Comparison of ENCODE assay signal across 9 mouse cellular contexts in genomic region chr7:113151499-113151898, GRCm38 (mm10). TPM values are rescaled to one million over a fixed set of nuclear protein-coding genes. Genes with fewer than 3 reads are reported as not detected.
DNase-seq lines count a peak whose midpoint lies in the region; ATAC-seq and TF ChIP-seq lines count a peak whose summit lies in the region.
"Had no signal": no experiment of that assay in that cellular context is flagged by ENCODE, and none has a peak within 500 bp of the region (broad histone marks: within the 10 kb centered on the region; RNA-seq: fewer than 3 reads in every experiment).

No protein-coding gene starts in this region.

- no peak for ATAC-seq in kidney, embryonic 15.5 days (replicated peaks; ENCODE audit: low FRiP score)
- no peak for ATAC-seq in forebrain, embryonic 14.5 days

- in situ Hi-C loops in ES-E14 (cut with MboI; ENCODE audit: low sequenced_read_pairs in 2 of 2, unreplicated experiment in 2 of 2) = no loop called here

- H3K9me3 ChIP-seq in kidney, embryonic 15.5 days (replicated peaks) = no peaks in the 10 kb centered on the region
- H3K9me3 ChIP-seq in ES-E14 (ENCODE audit: control insufficient read depth, insufficient read depth, low read depth, low read length) = no peaks in the 10 kb centered on the region
- H3K9me3 ChIP-seq in embryonic facial prominence, embryonic 10.5 days = no peaks in the 10 kb centered on the region
- no peaks in the 10 kb centered on the region for H3K9me3 ChIP-seq in forebrain, embryonic 14.5 days (replicated peaks; ENCODE audit: control insufficient read depth, low read length)

- peaks cover 27% of the 10 kb centered on the region for H3K4me1 ChIP-seq in kidney, embryonic 15.5 days
- peaks cover 3 to 11% of the 10 kb centered on the region in 2 experiments; a peak in 3 of 4 replicates for H3K4me1 ChIP-seq in ES-E14 (ENCODE audit: control insufficient read depth in 2 of 2, insufficient read depth in 2 of 2, low read length in 2 of 2, poor library complexity in 1 of 2)
- peaks cover 52% of the 10 kb centered on the region for H3K4me1 ChIP-seq in embryonic facial prominence, embryonic 10.5 days
- H3K4me1 ChIP-seq in forebrain, embryonic 14.5 days (ENCODE audit: control insufficient read depth, insufficient read depth, low read length) = peaks cover 14% of the 10 kb centered on the region

- DNase-seq in kidney, postnatal 10 days = no peak
- no peak for DNase-seq in ES-E14 (ENCODE audit: low read depth, low spot score)
- DNase-seq in embryonic facial prominence, embryonic 10.5 days (ENCODE audit: low spot score) = no peak
- DNase-seq in heart, postnatal 10 days = peak; percentile 56 to 66
- no peak for DNase-seq in right cerebral cortex, postnatal 14 days
- DNase-seq in forebrain, embryonic 14.5 days (ENCODE audit: low spot score) = no peak
- no peak for DNase-seq in liver
- DNase-seq: midbrain, embryonic 14.5 days had no signal

- peak overlapping the region; percentile 64; the same call in 1 of the 2 replicates for H3K27ac ChIP-seq in kidney, embryonic 15.5 days
- no peak overlapping the region for H3K27ac ChIP-seq in ES-E14 (ENCODE audit: insufficient read depth, low read depth, low read length, poor library complexity, severe bottlenecking)
- H3K27ac ChIP-seq in embryonic facial prominence, embryonic 10.5 days (replicated peaks) = peak overlapping the region; percentile 61
- no peak overlapping the region for H3K27ac ChIP-seq in forebrain, embryonic 14.5 days (ENCODE audit: low read depth, low read length)

- H3K4me3 ChIP-seq in kidney, embryonic 15.5 days (replicated peaks) = no peak overlapping the region
- H3K4me3 ChIP-seq in ES-E14 (ENCODE audit: insufficient read depth in 1 of 2, low read depth in 1 of 2, low read length in 2 of 2, poor library complexity in 1 of 2, severe bottlenecking in 1 of 2) = no peak overlapping the region
- no peak overlapping the region for H3K4me3 ChIP-seq in embryonic facial prominence, embryonic 10.5 days
- no peak overlapping the region for H3K4me3 ChIP-seq in forebrain, embryonic 14.5 days (ENCODE audit: low read depth, low read length)

- H3K36me3 ChIP-seq in kidney, embryonic 15.5 days = no peaks in the 10 kb centered on the region
- H3K36me3 ChIP-seq in ES-E14 (ENCODE audit: control insufficient read depth, insufficient read depth, low read length, poor library complexity, severe bottlenecking) = no peaks in the 10 kb centered on the region
- no peaks in the 10 kb centered on the region for H3K36me3 ChIP-seq in embryonic facial prominence, embryonic 10.5 days (replicated peaks)
- no peaks in the 10 kb centered on the region for H3K36me3 ChIP-seq in forebrain, embryonic 14.5 days (ENCODE audit: control insufficient read depth, insufficient read depth, low read length)

- H3K9ac ChIP-seq in kidney, embryonic 15.5 days = no peak overlapping the region
- no peak overlapping the region for H3K9ac ChIP-seq in ES-E14 (ENCODE audit: insufficient read depth, low read depth, low read length, poor library complexity, severe bottlenecking)
- no peak overlapping the region for H3K9ac ChIP-seq in forebrain, embryonic 14.5 days (ENCODE audit: low read length)

- H3K27me3 ChIP-seq in kidney, embryonic 15.5 days = no peaks in the 10 kb centered on the region
- H3K27me3 ChIP-seq in embryonic facial prominence, embryonic 10.5 days (replicated peaks; ENCODE audit: low read depth, poor library complexity, severe bottlenecking) = peaks cover 9% of the 10 kb centered on the region; the same call in 1 of the 2 replicates
- no peaks in the 10 kb centered on the region for H3K27me3 ChIP-seq in forebrain, embryonic 14.5 days (replicated peaks; ENCODE audit: control insufficient read depth, insufficient read depth, low read length)

- intact Hi-C loops in heart, postnatal 10 days (cut with DNase I) = no loop called here

- 39% methylated on average over 6 of the region's 6 CpGs for WGBS in kidney, embryonic 15.5 days
- 57% methylated on average over 6 of the region's 6 CpGs for WGBS in embryonic facial prominence, embryonic 10.5 days
- 70% methylated on average over 6 of the region's 6 CpGs for WGBS in forebrain, embryonic 14.5 days

- no peak overlapping the region for H3K4me2 ChIP-seq in kidney, embryonic 15.5 days
- H3K4me2 ChIP-seq in forebrain, embryonic 14.5 days (ENCODE audit: low read length) = no peak overlapping the region

TF ChIP-seq in ES-E14, 5 proteins besides CTCF, POLR2A, EP300 and RAD21:
- TF ChIP-seq MAFK (IDR thresholded peaks at IDR 0.05; ENCODE audit: insufficient read depth, low read depth, low read length) = peak; percentile 38; the same call in 1 of the 2 replicates
- no peak for TF ChIP-seq HCFC1 (IDR thresholded peaks at IDR 0.05; ENCODE audit: borderline replicate concordance, insufficient read depth, low read length)

RNA-seq across cellular contexts. Expression of gene Arntl, which starts 55.8 kb away (rescaled TPM):
- 9.3 and 10.1 TPM in 2 replicates for polyA plus RNA-seq in kidney, embryonic 15.5 days (2015; fragmentation: Nextera tagmentation; extraction: Ambion mirVana)
- 7.2 and 10.0 TPM in 2 replicates for total RNA-seq in ES-E14 (2012; rRNA removed)
- 8.0 and 8.5 TPM in 2 replicates for polyA plus RNA-seq in embryonic facial prominence, embryonic 10.5 days (2016; fragmentation: Nextera tagmentation; extraction: Ambion mirVana)
- 10 to 100 TPM; 11.1 to 12.2 TPM for total RNA-seq in heart, postnatal 10 days (2021)
- 12.3 and 14.1 TPM in 2 replicates for polyA plus RNA-seq in forebrain, embryonic 14.5 days (2014; fragmentation: Nextera tagmentation; extraction: Ambion mirVana)

Comparison
In these comparisons a context has a peak if more than half of its experiments do, and no peak if none do; other contexts are left out.
1. H3K27ac ChIP-seq: peak in kidney, embryonic 15.5 days (single experiment) and embryonic facial prominence, embryonic 10.5 days (single experiment); none in ES-E14 (single experiment) and forebrain, embryonic 14.5 days (single experiment).
2. DNase-seq: peak in heart, postnatal 10 days (2 of 2); none in kidney, postnatal 10 days (single experiment), ES-E14 (single experiment), embryonic facial prominence, embryonic 10.5 days (single experiment), right cerebral cortex, postnatal 14 days (single experiment), forebrain, embryonic 14.5 days (single experiment) and liver (single experiment).